Mouse (Mus musculus) olfactory bulb, adult 2 months (tissue): ENCODE measurements around the gene Eid3.

Source experiments
- CTCF ChIP-seq: fragments of 200-500 bp; IDR thresholded peaks from 2 replicates; pipeline ENCODE4 v1.5.1; 2012; ENCODE audit warnings: low read depth, mild to moderate bottlenecking, low read length, moderate library complexity; ENCODE audit not compliant: insufficient read depth
- POLR2A ChIP-seq: fragments of 200-500 bp; IDR thresholded peaks from 2 replicates; pipeline ENCODE4 v1.6.1; 2012; ENCODE audit warnings: mild to moderate bottlenecking, low read depth, low read length, moderate library complexity; ENCODE audit not compliant: insufficient read depth

- TF ChIP-seq CTCF (no peak), POLR2A (no peak)
Measured at GRCm38 (mm10) chr10:82844731-82845130, 21.7 kb upstream of the Eid3 start.
